Mouse (Mus musculus): ENCODE data around the gene Sh3pxd2b. TPM values are rescaled to one million over a fixed set of nuclear protein-coding genes. Genes with fewer than 3 reads are reported as not detected.

Gene Sh3pxd2b
- total RNA-seq, 1 experiment from 2014 or later = 4.6 TPM

DNA sequence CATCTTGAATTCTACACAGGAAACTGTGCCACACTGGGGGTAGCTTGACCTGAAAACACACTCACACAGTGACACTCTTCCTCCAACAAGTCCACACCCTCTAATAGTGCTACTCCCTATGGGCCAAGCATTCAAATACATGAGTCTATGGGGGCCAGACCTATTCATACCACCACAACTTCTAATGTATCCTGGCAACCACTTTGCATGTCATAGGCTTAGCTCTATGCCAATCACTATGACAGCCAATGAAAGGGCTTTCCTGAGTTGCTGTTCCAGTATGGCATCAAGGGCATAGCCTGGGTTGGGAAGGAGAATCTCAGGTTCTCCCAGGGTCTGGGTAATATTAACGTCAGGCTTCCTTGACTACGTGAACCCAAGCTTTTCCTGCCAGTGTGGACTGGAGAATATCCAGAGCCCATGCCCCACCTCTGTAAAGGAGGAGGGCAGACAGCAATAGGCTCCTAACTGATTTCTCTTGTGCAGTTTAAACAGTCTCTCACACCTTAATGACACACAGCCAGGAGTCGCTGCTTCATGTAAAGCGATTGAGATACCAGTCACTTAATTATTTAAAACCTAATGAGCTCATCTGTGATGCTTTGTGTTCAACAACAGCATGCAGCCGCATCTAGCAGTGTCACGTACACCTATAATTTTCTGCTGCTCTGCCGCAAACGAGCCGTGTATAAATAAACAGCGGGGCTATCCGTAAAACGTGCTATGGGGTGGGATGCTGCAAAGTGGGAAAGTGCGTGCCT is 25.8 kb downstream of the Sh3pxd2b start:
- no peak for DNase-seq

DNA sequence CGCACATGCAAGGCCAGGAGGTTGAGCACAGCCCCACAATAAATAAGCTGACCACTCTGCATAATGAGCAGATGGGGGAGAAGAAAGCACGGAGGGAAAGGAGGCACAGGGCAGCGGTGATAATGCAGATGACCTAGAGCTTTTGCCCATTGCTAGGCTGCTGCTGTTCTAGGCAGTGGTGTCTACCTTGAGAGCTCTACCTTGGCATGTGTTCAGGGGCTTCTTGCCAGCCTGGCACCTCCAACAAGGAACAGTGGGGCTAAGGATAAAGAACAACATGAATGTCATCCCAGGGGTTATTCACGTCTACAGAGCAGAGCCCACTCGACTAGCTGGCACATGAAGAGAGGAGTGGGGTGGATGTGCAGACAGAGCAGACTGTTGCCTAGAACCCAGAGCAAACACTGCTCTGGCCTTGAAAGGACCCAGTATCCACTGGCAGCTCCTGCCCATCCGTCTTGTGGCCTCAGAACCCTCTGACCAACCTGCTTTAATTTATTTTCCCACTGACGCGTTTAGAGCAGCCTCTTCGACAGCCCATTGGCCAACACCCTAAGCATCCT is 26.5 kb downstream of the Sh3pxd2b start:
- DNase-seq = no peak

DNA sequence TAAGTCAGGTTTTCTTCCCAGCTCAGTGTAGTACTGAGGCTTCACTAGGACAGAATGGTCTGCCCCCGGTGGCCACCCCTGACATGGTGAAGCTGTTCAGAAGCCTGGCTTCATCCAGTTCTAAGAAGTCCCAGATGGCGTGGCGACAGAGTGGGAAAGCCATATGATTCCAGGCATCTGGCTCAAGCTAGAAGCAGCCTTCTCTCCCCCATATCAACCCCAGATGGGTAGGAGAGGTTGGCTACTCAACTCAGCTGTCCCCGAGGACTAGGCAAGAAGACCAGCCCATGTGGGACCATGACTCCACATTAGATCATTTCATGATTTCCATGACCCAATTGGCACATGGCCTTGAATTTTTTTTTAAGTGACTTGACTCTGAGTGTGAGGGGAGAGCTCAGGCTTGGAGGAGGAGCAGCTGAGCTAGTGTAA is 27.5 kb downstream of the Sh3pxd2b start:
- no peak for DNase-seq

DNA sequence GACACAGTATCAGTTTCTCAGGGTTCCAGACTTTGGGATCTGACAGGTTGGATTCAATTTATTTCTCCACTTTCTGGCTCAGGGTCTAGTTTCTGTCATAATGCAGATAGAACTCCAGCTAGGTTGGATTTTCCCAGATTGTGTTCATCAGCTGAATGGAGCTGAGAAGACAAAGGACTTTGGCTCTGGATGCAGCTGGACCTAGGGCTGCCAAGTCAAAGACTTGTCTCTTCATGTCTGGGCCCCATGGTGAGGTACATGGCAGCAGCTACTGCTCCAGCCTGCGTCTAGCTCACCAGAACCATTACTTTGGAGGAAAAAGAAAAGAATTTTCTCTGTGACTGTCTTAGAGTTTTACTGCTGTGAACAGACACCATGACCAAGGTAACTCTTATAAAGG is 28.5 kb downstream of the Sh3pxd2b start:
- DNase-seq = no peak

- DNase-seq = no peak
Observed at GRCm38 (mm10) chr11:32379910-32380309, 32.3 kb downstream of the Sh3pxd2b start.

DNA sequence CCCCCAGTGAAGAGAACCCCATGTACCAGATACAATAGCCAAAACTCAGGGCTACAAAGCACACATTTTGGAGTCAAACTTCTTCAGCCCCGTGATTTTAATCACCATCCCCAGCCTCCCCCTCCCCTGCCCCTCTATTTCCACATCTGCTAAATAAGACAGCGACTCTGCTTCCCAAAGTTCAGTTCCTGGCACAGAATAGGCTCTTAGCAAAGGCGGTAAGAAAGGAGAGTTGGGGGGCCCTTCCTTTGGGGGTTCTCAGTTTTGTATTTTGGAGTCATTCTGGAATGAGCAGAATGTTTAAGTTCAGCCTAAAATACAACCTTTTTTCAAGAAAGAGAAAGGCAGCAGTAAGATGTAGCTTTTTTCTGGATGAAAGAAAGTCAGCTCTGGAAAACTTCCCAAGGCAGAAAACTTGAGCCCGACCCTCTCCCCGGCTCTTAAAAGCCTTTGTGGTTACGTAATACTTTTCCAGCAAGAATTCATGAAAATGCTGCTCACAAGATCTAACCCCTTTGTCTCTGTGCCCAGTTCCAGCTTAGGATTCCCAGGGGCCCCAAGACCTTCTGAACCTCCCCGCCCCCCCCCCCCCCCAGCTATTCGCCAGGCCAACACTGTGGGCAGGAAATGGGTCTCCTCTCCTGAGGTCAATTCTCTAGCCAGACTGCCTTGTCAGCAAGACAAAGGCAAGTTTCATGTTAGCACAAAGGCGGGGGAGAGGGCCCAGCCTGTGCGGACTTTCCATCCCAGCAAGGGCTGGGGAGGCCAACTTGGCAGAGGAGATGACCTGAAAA is 35.9 kb downstream of the Sh3pxd2b start:
- peak; percentile 22 for DNase-seq

GRCm38 (mm10) chr11:32384135-32384801 is 36.6 kb downstream of the Sh3pxd2b start:
- DNase-seq = no peak

- DNase-seq = no peak
Observed at GRCm38 (mm10) chr11:32386043-32386442, 38.4 kb downstream of the Sh3pxd2b start.

DNA sequence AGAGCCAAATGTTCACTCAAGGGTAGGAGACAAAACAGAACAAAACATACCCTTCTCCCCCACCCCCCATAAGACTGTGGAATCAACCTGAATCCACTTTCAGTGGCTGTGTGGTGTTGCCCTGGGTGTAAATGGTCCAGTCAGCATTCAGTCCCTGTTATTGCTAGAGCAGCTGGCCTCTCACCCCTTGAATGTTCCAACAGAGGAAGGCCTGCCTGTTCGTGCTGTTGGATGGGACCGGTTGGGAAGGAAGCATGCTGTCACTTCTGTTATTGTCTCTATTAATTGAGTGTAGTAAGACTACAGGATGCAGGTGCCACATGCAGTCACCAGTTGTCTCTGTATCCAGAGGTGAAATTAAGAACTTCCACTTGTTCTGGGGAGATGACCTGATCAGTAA is 40.4 kb downstream of the Sh3pxd2b start:
- DNase-seq = no peak

- DNase-seq = no peak
Observed at GRCm38 (mm10) chr11:32393095-32393494, 45.5 kb downstream of the Sh3pxd2b start.

DNA sequence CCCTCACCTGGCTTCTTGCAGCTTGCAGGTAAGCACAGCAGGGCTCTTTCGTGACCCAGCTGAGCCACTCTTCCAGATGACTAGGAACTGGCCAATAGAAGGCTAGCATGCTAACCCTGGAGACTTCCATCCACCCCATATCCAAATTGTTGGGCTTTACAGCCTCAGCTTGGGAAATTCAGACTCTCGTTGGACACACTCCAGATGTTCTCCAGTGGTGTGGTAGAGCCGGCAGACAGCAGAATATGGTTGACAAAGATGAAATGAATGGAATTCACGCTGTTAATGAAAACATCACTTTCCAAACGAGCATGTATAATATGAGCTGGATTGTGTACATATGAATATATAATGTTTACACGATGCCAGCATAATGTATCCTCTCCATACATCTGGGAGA is 48.2 kb downstream of the Sh3pxd2b start:
- DNase-seq = no peak

DNA sequence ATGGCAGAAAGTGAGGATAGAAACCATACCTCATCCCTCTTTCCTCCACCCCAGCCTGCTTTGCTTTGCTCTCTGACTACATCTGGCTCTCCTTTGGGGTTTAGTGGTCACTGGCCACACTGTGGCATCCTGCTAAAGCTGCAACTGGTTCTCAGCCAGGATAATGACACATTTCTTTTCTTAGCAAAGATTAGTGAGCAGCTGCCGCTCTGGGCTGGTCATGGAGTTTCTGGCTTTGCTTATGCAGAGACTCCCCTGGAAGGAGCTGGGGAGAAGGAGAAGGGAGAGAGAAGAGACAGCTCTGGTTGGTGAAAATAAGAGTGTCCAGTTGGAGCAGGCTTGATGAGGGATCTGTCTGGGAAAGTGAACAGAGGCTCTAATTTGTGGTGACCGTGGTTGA is 50.8 kb downstream of the Sh3pxd2b start:
- DNase-seq = no peak

DNA sequence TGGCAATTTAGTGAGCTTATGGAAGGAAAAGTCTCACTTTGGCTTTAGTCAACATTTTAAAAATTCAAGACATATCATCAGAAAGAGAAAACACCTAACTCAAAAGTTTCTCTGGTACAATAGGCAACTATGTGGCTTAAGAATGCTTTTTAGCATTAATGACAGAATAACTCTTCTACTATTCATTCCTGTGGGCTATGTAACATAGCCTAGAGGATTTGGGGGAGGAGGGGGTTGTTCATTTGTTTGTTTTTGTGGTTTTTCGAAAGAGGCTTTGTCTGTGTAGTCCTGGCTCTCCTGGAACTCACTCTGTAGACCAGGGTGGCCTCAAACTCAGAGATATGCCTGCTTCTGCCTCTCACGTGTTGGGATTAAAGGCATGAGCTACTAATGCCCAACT is 51.6 kb downstream of the Sh3pxd2b start:
- DNase-seq = no peak

- DNase-seq = no peak
Observed at GRCm38 (mm10) chr11:32402712-32403111, 55.1 kb downstream of the Sh3pxd2b start.

DNA sequence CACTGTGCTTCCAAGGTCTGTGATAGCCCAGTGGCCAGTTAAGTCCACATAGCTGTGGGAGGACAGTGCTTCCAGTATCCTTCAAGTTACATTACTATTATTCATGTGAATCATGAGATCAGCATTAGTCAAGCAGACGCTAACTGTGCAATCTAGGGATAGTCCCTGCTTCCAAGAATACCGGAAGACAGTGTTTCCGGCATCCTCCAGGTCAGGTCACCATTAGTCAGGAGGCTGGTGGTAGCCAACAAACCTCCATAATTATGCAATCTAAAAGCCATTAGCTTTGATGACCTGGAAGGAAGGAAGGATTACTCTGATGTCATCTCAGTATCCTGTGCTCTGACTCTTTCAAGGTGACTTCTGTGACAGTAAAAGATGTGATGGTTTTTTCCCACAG is 57.1 kb downstream of the Sh3pxd2b start:
- no peak for DNase-seq

GRCm38 (mm10) chr11:32407863-32408262 is 60.2 kb downstream of the Sh3pxd2b start:
- no peak for DNase-seq

- no peak for DNase-seq
Observed at GRCm38 (mm10) chr11:32409052-32409451, 61.4 kb downstream of the Sh3pxd2b start.

- DNase-seq = no peak
Observed at GRCm38 (mm10) chr11:32409823-32410562, 62.4 kb downstream of the Sh3pxd2b start.

DNA sequence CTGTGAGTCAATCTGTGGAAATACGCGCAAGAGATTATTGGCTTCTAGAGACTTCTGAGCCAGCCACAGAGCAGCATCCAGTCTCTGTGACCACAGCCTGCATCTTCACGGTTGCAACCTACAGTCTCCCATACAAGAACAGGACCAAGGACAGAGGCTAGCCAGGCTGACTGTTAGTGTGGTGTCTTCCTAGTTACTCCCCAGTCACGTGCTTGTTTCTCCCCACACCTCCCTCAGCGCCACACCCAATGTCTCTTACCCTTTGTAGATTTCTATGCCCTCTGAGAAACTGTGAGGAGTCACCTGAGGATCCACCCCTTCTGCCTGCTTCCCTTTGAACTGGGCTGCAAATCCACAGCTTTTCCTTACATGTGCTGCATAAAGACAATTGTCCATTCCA is 72.4 kb downstream of the Sh3pxd2b start:
- DNase-seq = no peak

DNA sequence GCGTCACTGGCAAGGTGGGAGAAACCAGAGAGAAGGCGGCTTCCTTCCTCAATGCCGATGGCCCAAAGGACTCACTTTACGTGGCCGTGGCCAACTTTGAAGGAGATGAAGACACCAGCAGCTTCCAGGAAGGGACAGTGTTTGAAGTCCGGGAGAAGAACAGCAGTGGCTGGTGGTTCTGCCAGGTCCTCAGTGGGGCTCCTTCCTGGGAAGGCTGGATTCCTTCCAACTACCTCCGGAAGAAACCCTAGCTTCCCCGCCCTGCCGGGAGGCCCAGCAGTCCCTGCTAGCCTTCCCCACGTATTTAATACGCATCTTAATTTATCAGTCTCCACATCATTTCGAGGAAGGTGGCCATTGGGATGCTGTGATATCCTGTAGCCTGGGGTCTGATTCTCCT is 75.7 kb downstream of the Sh3pxd2b start:
- no peak for DNase-seq

DNA sequence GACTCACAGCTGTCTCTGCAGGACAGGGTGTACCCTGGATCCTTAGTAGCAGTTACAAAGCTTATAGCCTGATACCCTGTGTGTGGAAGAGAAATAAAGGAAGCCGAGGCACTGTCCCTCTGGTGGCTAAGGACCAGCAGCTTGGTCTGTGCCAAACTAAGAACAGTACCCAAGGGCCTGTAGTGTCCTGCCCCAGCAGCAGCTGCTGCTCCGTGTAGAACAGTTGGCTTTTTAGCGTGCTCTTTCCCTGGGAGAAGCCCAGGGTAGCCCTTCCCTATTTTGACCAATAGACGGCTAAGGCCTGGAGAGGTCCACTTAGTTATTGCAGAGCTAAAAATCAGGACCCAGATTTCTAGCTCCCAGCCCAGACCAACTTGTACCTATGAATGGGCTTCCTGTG is 77.0 kb downstream of the Sh3pxd2b start:
- DNase-seq = no peak

DNA sequence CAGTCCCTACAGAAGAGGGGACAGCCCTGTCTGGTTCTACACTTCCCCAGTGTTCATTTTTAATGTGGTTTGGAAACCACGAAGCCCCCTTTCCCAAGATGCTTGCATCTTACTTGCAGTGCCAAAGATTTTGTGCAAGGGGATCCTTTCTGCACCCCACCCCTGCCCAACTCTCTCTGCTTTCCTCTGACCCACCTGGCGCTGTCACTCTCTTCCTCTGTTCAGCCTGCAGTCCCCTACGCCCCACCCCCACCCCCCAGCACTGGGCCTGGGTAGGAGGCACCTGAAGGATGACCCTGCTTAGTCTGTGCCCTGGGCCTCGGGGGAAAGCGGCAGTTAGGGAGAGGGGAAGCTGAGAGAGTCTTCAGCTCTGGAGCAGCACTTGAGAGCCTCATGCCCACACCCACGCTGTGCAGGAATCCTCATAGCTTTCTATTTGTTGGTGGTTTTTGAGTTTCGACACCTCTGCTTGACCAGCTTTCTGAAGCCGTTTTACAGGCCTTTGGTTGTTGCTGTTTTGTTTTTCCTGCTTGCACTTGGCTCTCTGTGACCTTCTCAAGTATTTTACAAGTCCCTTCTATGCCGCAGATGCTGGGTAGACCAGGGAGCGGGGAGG is 77.5 kb downstream of the Sh3pxd2b start:
- DNase-seq = no peak
